In the genomic region with DNA sequence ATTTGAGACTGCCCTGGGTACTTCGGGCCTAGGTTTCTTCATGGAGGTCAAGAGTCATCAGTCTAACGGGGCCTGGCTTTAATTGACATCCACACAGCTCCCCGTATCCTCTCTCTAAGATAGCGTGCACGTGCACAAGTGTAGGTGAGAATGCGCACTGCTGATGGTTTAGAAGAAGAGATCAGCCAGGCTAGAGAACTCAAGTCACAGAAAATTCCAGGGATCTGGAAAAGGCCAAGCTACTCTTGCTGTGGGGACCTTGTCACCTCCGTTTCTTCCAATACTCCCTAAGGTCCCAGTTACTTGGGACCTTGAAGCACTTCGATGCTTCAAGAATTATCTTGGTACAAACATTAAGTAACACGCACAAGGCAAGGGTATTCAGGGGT, we compare ENCODE assay signal across 10 mouse cellular contexts. TPM values are rescaled to one million over a fixed set of nuclear protein-coding genes. Genes with fewer than 3 reads are reported as not detected.
DNase-seq lines count a peak whose midpoint lies in the region; ATAC-seq and TF ChIP-seq lines count a peak whose summit lies in the region.
"Had no signal": no experiment of that assay in that cellular context is flagged by ENCODE, and none has a peak within 500 bp of the region (broad histone marks: within the 10 kb centered on the region; RNA-seq: fewer than 3 reads in every experiment).

No protein-coding gene starts in this region.

- WGBS in forebrain, embryonic 13.5 days = 70% methylated on average over 9 of the region's 9 CpGs
- 60% methylated on average over 9 of the region's 9 CpGs for WGBS in forebrain, embryonic 11.5 days
- 72% methylated on average over 9 of the region's 9 CpGs for WGBS in liver, postnatal 0 days (ENCODE audit: insufficient replicate concordance)
- WGBS in liver, embryonic 11.5 days = 77% methylated on average over 9 of the region's 9 CpGs
- 72% methylated on average over 9 of the region's 9 CpGs for WGBS in hindbrain, postnatal 0 days
- WGBS in neural tube, embryonic 13.5 days = 67% methylated on average over 9 of the region's 9 CpGs

- peak overlapping the region; percentile 96 for H3K4me2 ChIP-seq in forebrain, embryonic 13.5 days
- no peak overlapping the region for H3K4me2 ChIP-seq in forebrain, embryonic 11.5 days (ENCODE audit: low read depth, low read length, severe bottlenecking)
- peak overlapping the region; percentile 90 for H3K4me2 ChIP-seq in liver, postnatal 0 days (ENCODE audit: low read depth, low read length)
- no peak overlapping the region for H3K4me2 ChIP-seq in liver, embryonic 11.5 days
- H3K4me2 ChIP-seq in hindbrain, postnatal 0 days (ENCODE audit: low read depth, low read length) = peak overlapping the region; percentile 78
- peak overlapping the region; percentile 98 for H3K4me2 ChIP-seq in neural tube, embryonic 13.5 days

- no peak for TF ChIP-seq CTCF in liver, postnatal 0 days (IDR thresholded peaks at IDR 0.05; ENCODE audit: low read depth)
- TF ChIP-seq CTCF in hindbrain, postnatal 0 days (IDR thresholded peaks at IDR 0.05; ENCODE audit: low read depth) = no peak

- peaks cover 51% of the 10 kb centered on the region for H3K4me1 ChIP-seq in forebrain, embryonic 13.5 days
- peaks cover 22% of the 10 kb centered on the region for H3K4me1 ChIP-seq in forebrain, embryonic 11.5 days (replicated peaks; ENCODE audit: control insufficient read depth, insufficient read depth, low read length)
- H3K4me1 ChIP-seq in liver, postnatal 0 days (ENCODE audit: insufficient read depth) = peaks cover 31% of the 10 kb centered on the region
- peaks cover 29% of the 10 kb centered on the region for H3K4me1 ChIP-seq in liver, embryonic 11.5 days (replicated peaks; ENCODE audit: control insufficient read depth, insufficient read depth, low read length)
- H3K4me1 ChIP-seq in hindbrain, postnatal 0 days (ENCODE audit: insufficient read depth, low read length) = peaks cover 12% of the 10 kb centered on the region; the same call in 1 of the 2 replicates
- peaks cover 61% of the 10 kb centered on the region for H3K4me1 ChIP-seq in neural tube, embryonic 13.5 days (replicated peaks)

- peaks cover 40% of the 10 kb centered on the region for H3K27me3 ChIP-seq in forebrain, embryonic 13.5 days
- peaks cover 22% of the 10 kb centered on the region for H3K27me3 ChIP-seq in forebrain, embryonic 11.5 days (ENCODE audit: control insufficient read depth, insufficient read depth, low read length)
- H3K27me3 ChIP-seq in liver, postnatal 0 days (ENCODE audit: insufficient read depth, low read length) = peaks cover 28% of the 10 kb centered on the region
- H3K27me3 ChIP-seq in liver, embryonic 11.5 days (replicated peaks; ENCODE audit: control insufficient read depth, insufficient read depth, low read length) = peaks cover 51% of the 10 kb centered on the region
- no peaks in the 10 kb centered on the region for H3K27me3 ChIP-seq in hindbrain, postnatal 0 days (ENCODE audit: insufficient read depth, low read length)
- H3K27me3 ChIP-seq in neural tube, embryonic 13.5 days = peaks cover 4% of the 10 kb centered on the region; the same call in 1 of the 2 replicates
- H3K27me3 ChIP-seq: Patski had no signal

- no peaks in the 10 kb centered on the region for H3K36me3 ChIP-seq in forebrain, embryonic 13.5 days (ENCODE audit: poor library complexity, severe bottlenecking)
- H3K36me3 ChIP-seq in forebrain, embryonic 11.5 days (ENCODE audit: control insufficient read depth, insufficient read depth, low read length) = no peaks in the 10 kb centered on the region
- no peaks in the 10 kb centered on the region for H3K36me3 ChIP-seq in liver, postnatal 0 days (replicated peaks; ENCODE audit: insufficient read depth, low read length)
- H3K36me3 ChIP-seq in liver, embryonic 11.5 days (ENCODE audit: control insufficient read depth, insufficient read depth, low read length) = no peaks in the 10 kb centered on the region
- H3K36me3 ChIP-seq in hindbrain, postnatal 0 days (ENCODE audit: insufficient read depth, low read length) = no peaks in the 10 kb centered on the region
- H3K36me3 ChIP-seq in neural tube, embryonic 13.5 days = no peaks in the 10 kb centered on the region

- H3K9me3 ChIP-seq in forebrain, embryonic 13.5 days (replicated peaks) = no peaks in the 10 kb centered on the region
- H3K9me3 ChIP-seq in forebrain, embryonic 11.5 days (ENCODE audit: control insufficient read depth, low read length) = no peaks in the 10 kb centered on the region
- no peaks in the 10 kb centered on the region for H3K9me3 ChIP-seq in liver, postnatal 0 days (ENCODE audit: low read length)
- no peaks in the 10 kb centered on the region for H3K9me3 ChIP-seq in liver, embryonic 11.5 days (ENCODE audit: control insufficient read depth, low read length)
- no peaks in the 10 kb centered on the region for H3K9me3 ChIP-seq in hindbrain, postnatal 0 days (ENCODE audit: low read length)
- no peaks in the 10 kb centered on the region for H3K9me3 ChIP-seq in neural tube, embryonic 13.5 days

- H3K27ac ChIP-seq in forebrain, embryonic 13.5 days = no peak overlapping the region
- no peak overlapping the region for H3K27ac ChIP-seq in forebrain, embryonic 11.5 days (ENCODE audit: low read depth, low read length)
- H3K27ac ChIP-seq in liver, postnatal 0 days (ENCODE audit: low read depth) = peak overlapping the region; percentile 72
- no peak overlapping the region for H3K27ac ChIP-seq in liver, embryonic 11.5 days (ENCODE audit: low read depth, low read length)
- H3K27ac ChIP-seq in hindbrain, postnatal 0 days = peak overlapping the region; percentile 96; the same call in 1 of the 2 replicates
- H3K27ac ChIP-seq in neural tube, embryonic 13.5 days (replicated peaks) = peak overlapping the region; percentile 97

- H3K4me3 ChIP-seq in forebrain, embryonic 13.5 days = peak overlapping the region; percentile 86; the same call in 1 of the 2 replicates
- no peak overlapping the region for H3K4me3 ChIP-seq in forebrain, embryonic 11.5 days (ENCODE audit: low read depth, low read length)
- H3K4me3 ChIP-seq in liver, postnatal 0 days (ENCODE audit: low read depth, low read length) = no peak overlapping the region; the same call in 1 of the 2 replicates
- no peak overlapping the region for H3K4me3 ChIP-seq in liver, embryonic 11.5 days (ENCODE audit: low read depth, low read length)
- peak overlapping the region; percentile 81 for H3K4me3 ChIP-seq in hindbrain, postnatal 0 days (ENCODE audit: low read length)
- peak overlapping the region; percentile 89 for H3K4me3 ChIP-seq in neural tube, embryonic 13.5 days

- no peak for DNase-seq in forebrain, embryonic 11.5 days (ENCODE audit: low spot score)
- no peak for DNase-seq in liver, postnatal 0 days
- no peak for DNase-seq in liver, embryonic 11.5 days (ENCODE audit: low spot score)
- DNase-seq in hindbrain, postnatal 0 days (ENCODE audit: low spot score) = no peak
- no peak for DNase-seq in adrenal gland, postnatal 36 days
- no peak for DNase-seq in cerebellum, postnatal 25 days
- DNase-seq: kidney, adult 11 months had no signal

- H3K9ac ChIP-seq in forebrain, embryonic 13.5 days = peak overlapping the region; percentile 31; the same call in 1 of the 2 replicates
- H3K9ac ChIP-seq in forebrain, embryonic 11.5 days (ENCODE audit: low read length) = no peak overlapping the region
- peak overlapping the region; percentile 71; the same call in 1 of the 2 replicates for H3K9ac ChIP-seq in liver, postnatal 0 days (replicated peaks)
- H3K9ac ChIP-seq in liver, embryonic 11.5 days (ENCODE audit: low read depth, low read length) = no peak overlapping the region
- H3K9ac ChIP-seq in hindbrain, postnatal 0 days (replicated peaks; ENCODE audit: low read length) = peak overlapping the region; percentile 95; the same call in 1 of the 2 replicates
- peak overlapping the region; percentile 95 for H3K9ac ChIP-seq in neural tube, embryonic 13.5 days

- no peak for TF ChIP-seq EP300 in liver, postnatal 0 days (IDR thresholded peaks at IDR 0.05; ENCODE audit: low read depth)

- no peak for ATAC-seq in forebrain, embryonic 13.5 days
- no peak for ATAC-seq in forebrain, embryonic 11.5 days (replicated peaks; ENCODE audit: low FRiP score)
- ATAC-seq in liver, postnatal 0 days = no peak
- no peak for ATAC-seq in liver, embryonic 11.5 days (replicated peaks; ENCODE audit: low FRiP score)
- ATAC-seq in hindbrain, postnatal 0 days = no peak
- ATAC-seq in neural tube, embryonic 13.5 days (ENCODE audit: low read depth) = no peak
- ATAC-seq: Patski had no signal

RNA-seq across cellular contexts. Expression of gene Nfil3, which starts 3.7 kb away (rescaled TPM):
- polyA plus RNA-seq in forebrain, embryonic 13.5 days (2015; fragmentation: Nextera tagmentation; extraction: Ambion mirVana) = 37.0 and 37.8 TPM in 2 replicates
- polyA plus RNA-seq in forebrain, embryonic 11.5 days (2014; fragmentation: Nextera tagmentation; extraction: Ambion mirVana) = 16.1 and 17.8 TPM in 2 replicates
- 9.3 and 10.9 TPM in 2 replicates for polyA plus RNA-seq in liver, postnatal 0 days (2015; fragmentation: Nextera tagmentation; extraction: Ambion mirVana)
- polyA plus RNA-seq in liver, embryonic 11.5 days (2014; fragmentation: Nextera tagmentation; extraction: Ambion mirVana) = 8.5 and 9.8 TPM in 2 replicates
- total RNA-seq in hindbrain, postnatal 0 days (2014; rRNA removed) = 16.4 and 17.9 TPM in 2 replicates
- polyA plus RNA-seq in hindbrain, postnatal 0 days (2015; fragmentation: Nextera tagmentation; extraction: Ambion mirVana) = 27.2 and 28.3 TPM in 2 replicates
- polyA plus RNA-seq in neural tube, embryonic 13.5 days (2015; fragmentation: Nextera tagmentation; extraction: Ambion mirVana) = 53.1 and 53.6 TPM in 2 replicates
- total RNA-seq in adrenal gland, postnatal 36 days (2021) = 10 to 100 TPM; 48.9 to 83.1 TPM

RNA-seq across cellular contexts. Expression of gene Auh, which starts 47.7 kb away (rescaled TPM):
- 48.1 and 51.3 TPM in 2 replicates for polyA plus RNA-seq in forebrain, embryonic 13.5 days (2015; fragmentation: Nextera tagmentation; extraction: Ambion mirVana)
- polyA plus RNA-seq in forebrain, embryonic 11.5 days (2014; fragmentation: Nextera tagmentation; extraction: Ambion mirVana) = 33.3 and 33.7 TPM in 2 replicates
- 33.2 and 37.4 TPM in 2 replicates for polyA plus RNA-seq in liver, postnatal 0 days (2015; fragmentation: Nextera tagmentation; extraction: Ambion mirVana)
- 35.4 and 36.4 TPM in 2 replicates for polyA plus RNA-seq in liver, embryonic 11.5 days (2014; fragmentation: Nextera tagmentation; extraction: Ambion mirVana)
- 39.3 and 41.5 TPM in 2 replicates for total RNA-seq in hindbrain, postnatal 0 days (2014; rRNA removed)
- 65.9 and 72.8 TPM in 2 replicates for polyA plus RNA-seq in hindbrain, postnatal 0 days (2015; fragmentation: Nextera tagmentation; extraction: Ambion mirVana)
- 67.3 and 68.3 TPM in 2 replicates for polyA plus RNA-seq in neural tube, embryonic 13.5 days (2015; fragmentation: Nextera tagmentation; extraction: Ambion mirVana)
- total RNA-seq in adrenal gland, postnatal 36 days (2021) = 100 to 1,000 TPM; 130 to 159 TPM

Comparison
In these comparisons a context has a peak if more than half of its experiments do, and no peak if none do; other contexts are left out.
1. H3K27ac ChIP-seq: peak in liver, postnatal 0 days (single experiment), hindbrain, postnatal 0 days (single experiment) and neural tube, embryonic 13.5 days (single experiment); none in forebrain, embryonic 13.5 days (single experiment), forebrain, embryonic 11.5 days (single experiment) and liver, embryonic 11.5 days (single experiment).
2. H3K4me2 ChIP-seq: peak in forebrain, embryonic 13.5 days (single experiment), liver, postnatal 0 days (single experiment), hindbrain, postnatal 0 days (single experiment) and neural tube, embryonic 13.5 days (single experiment); none in forebrain, embryonic 11.5 days (single experiment) and liver, embryonic 11.5 days (single experiment).
3. H3K4me3 ChIP-seq: peak in forebrain, embryonic 13.5 days (single experiment), hindbrain, postnatal 0 days (single experiment) and neural tube, embryonic 13.5 days (single experiment); none in forebrain, embryonic 11.5 days (single experiment), liver, postnatal 0 days (single experiment) and liver, embryonic 11.5 days (single experiment).
4. H3K9ac ChIP-seq: peak in forebrain, embryonic 13.5 days (single experiment), liver, postnatal 0 days (single experiment), hindbrain, postnatal 0 days (single experiment) and neural tube, embryonic 13.5 days (single experiment); none in forebrain, embryonic 11.5 days (single experiment) and liver, embryonic 11.5 days (single experiment).